Mouse (Mus musculus): ENCODE results near the gene Dbr1. TPM values are rescaled to one million over a fixed set of nuclear protein-coding genes. Genes with fewer than 3 reads are reported as not detected.

Gene Dbr1
- polyA plus RNA-seq (2017; shearing (Covaris generic)), result 30.4 TPM

DNA sequence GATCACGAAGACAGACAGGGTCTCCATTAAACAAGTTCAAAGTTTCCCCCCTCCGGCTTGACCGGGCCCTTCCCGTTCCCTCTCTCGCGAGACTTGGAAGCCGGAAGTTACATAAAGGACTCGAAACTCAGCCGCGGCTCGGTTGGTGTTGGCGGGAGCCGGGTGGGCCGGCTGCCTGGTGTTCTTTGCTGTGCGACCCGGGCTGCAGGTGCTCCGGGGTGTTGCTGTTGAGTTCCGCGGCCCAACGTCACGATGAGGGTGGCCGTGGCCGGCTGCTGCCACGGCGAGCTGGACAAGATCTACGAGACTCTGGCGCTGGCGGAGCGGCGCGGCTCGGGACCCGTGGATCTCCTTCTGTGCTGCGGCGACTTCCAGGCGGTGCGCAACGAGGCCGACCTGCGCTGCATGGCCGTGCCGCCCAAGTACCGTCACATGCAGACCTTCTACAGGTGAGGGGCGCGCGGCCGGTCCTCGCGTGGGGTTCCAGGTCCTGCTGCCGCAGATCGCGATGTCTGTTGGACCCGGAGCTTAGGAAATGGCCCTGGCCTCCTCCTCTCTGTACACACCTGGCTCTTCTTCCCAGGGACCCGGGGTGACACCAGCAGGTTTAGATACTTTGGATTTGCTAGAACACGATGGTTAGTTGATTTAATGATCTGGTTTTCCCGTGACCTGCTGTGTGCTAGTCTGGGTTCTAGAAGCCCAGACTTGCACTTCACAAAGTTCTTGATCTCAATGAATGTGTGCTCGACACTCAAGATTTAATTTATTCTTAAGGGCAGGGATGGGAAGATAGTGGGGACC, at the start of gene Dbr1:
Dbr1 (plus strand) TSS at position 123 of the 804 bp plus-strand sequence.

DNA sequence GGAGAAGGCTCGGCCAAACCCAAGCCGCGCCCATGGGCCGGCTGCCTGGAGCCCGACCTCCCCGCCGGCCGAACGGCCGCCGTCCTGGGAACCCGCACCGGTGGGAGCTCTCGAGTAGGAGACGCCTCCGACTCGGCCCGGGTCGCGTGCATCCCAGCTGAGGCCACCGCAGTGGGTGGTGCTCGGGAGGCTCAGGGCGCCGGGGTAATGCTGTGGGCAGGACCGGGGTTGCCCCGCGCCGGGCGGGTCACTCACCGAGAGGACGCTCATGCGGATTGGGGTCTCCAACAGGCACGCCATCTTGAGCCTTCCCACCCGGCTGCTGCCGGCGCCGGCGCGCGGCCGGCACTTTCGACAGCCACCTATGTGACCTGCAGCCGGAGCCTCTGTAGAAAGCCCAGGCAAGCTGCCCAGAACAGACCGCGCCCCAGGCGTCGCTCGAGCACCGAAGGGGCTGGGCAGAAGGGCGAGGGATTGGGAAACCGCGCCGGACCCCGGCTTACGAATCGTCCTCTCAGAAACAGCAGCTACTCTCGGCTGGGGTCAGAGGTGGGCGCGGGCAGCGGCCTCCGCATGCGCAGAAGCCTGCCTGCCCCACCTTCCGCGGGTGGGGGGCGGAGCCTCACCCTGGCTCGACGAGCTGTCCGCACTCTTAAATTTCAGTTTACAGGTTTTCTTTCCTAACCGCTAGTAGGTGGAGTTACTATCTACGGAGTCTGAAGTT, 7.1 kb upstream of the Dbr1 start, which contains the start of gene Armc8:
Armc8 (minus strand) TSS at position 553 of the 724 bp plus-strand sequence.

DNA sequence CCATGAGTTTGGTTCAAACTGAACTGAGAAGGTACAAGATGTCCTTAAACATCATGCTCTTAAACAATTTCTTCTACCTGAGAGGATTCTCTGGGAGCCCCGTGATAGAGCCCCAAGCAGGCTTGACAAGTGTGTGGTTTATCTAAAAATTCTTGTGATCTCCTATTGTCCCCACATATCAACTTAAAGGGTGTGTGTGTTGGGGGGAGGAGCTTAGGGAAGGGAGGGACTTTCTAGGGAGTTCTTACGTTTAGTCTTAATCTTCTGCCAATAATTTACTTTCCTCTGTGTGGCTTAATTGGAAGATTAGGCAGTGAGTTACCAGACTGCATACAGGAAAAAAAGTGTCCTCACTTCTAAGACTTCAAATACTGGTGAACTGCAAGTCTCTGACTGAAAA, 36.6 kb downstream of the Dbr1 start, which contains the start of gene A4gnt:
A4gnt (plus strand) TSS at position 301 of the 400 bp plus-strand sequence.

DNA sequence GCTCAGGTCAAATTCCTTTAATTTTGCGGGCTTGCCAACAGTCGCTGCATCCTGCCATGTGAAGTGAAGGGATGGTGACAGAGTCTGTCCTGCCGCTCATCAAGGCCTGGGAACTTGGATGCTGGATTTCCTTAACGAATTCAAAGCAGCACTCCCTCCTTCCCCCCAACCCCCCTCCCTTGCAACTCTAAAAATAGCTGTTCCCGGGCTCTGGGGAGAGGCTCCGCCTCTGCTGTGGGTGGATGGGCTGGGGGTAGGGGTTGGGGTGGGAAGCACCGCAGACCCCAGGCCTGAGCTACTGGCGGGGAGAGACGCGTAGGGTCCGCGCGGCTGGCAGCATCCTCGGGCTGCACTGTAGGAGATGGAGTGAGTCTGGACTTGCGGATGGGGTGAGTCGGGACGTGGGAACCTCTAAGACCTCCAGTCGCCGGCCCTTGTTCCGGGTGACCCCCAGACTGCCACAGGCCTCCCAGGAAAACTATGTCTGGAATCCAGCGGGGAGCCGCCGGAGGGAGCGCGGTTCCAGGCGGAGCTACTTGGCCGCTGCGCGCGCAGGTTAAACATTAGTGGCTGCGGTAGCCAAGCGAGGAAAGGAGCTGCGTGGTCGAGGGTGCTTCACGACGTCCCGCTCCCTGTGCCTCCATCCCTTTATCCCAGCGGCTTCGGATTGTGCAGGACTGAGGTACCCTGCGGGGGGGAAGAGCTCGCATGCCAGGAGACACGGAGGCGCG, 53.8 kb downstream of the Dbr1 start, which contains the start of gene Dzip1l:
Dzip1l (plus strand) TSS at position 216 of the 731 bp plus-strand sequence.

Other genes with a start within 250 kb of the Dbr1 start
- 0.28 TPM for gene Esyt3, start 217.2 kb upstream of the Dbr1 start, polyA plus RNA-seq (2017; shearing (Covaris generic))
- gene Mras, start 138.4 kb upstream of the Dbr1 start, polyA plus RNA-seq (2017; shearing (Covaris generic)), result 0.06 TPM
- not detected for gene Nme9, start 124.3 kb upstream of the Dbr1 start, polyA plus RNA-seq (2017; shearing (Covaris generic))
- gene Armc8, start 6.9 kb upstream of the Dbr1 start, polyA plus RNA-seq (2017; shearing (Covaris generic)), result 38.5 TPM
- gene A4gnt, start 36.7 kb downstream of the Dbr1 start, polyA plus RNA-seq (2017; shearing (Covaris generic)), result not detected
- not detected for gene Dzip1l, start 53.7 kb downstream of the Dbr1 start, polyA plus RNA-seq (2017; shearing (Covaris generic))
- not detected for gene Cldn18, start 141.5 kb downstream of the Dbr1 start, polyA plus RNA-seq (2017; shearing (Covaris generic))

All from inflammation-experienced regulatory T-cells, adult 16 weeks (primary cell).